Mouse (Mus musculus) lung, postnatal 0 days (tissue): ENCODE measurements at regions not wholly inside any gene's neighbourhood (a gene's known extent, or its start where the extent isn't known, plus 50 kb on each side); places are given as distances from the start of the nearest gene placed in this dataset.

Experiments used
- CTCF ChIP-seq: IDR thresholded peaks from 2 replicates; pipeline ENCODE4 v1.5.1; 2016; ENCODE audit warnings: antibody characterized with exemption, mild to moderate bottlenecking
- EP300 ChIP-seq: IDR thresholded peaks from 2 replicates; pipeline ENCODE4 v1.6.1; 2016; ENCODE audit warnings: antibody characterized with exemption, mild to moderate bottlenecking, control low read depth

DNA sequence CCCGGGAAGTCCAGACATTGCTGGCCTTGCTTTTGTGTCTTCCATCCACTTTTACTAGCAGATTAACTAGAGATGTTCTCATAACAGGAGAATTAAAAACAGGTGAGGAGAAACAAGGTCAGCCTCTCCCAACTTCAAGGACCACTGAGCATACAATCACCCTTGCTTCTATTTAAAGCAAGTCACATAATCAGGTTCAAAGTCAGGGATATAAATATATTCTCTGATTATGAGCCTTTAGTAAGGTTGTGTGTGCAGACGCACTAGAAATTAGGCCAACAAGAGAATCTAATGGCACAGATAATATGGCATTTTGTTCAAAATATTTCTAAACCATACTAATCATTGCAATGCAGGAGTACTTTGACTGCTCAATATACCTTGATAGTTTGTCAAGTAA, 1134.2 kb upstream of the Cited2 start:
- TF ChIP-seq CTCF: no peak
- TF ChIP-seq EP300: no peak
